Mouse (Mus musculus): ENCODE measurements at regions not wholly inside any gene's neighbourhood (a gene's known extent, or its start where the extent isn't known, plus 50 kb on each side); places are given as distances from the start of the nearest gene placed in this dataset.

GRCm38 (mm10) chr7:74628799-74629468 is 74.4 kb upstream of the Slco3a1 start:
- no peak for DNase-seq (ENCODE audit: low spot score)
- H3K4me2 ChIP-seq (ENCODE audit: low read length), result no peak overlapping the region

More at GRCm38 (mm10) chr7:74628799-74629468, 74.4 kb upstream of the Slco3a1 start:
- Histone ChIP-seq H3K27me3 (replicated peaks; ENCODE audit: control insufficient read depth, insufficient read depth, low read length) (no peaks in the 10 kb centered on the region), H3K36me3 (ENCODE audit: control insufficient read depth, insufficient read depth, low read length) (no peaks in the 10 kb centered on the region), H3K9me3 (replicated peaks; ENCODE audit: control insufficient read depth, low read length) (no peaks in the 10 kb centered on the region), H3K27ac (ENCODE audit: low read depth, low read length) (no peak overlapping the region), H3K9ac (ENCODE audit: low read length) (no peak overlapping the region), H3K4me1 (ENCODE audit: control insufficient read depth, insufficient read depth, low read length) (no peaks in the 10 kb centered on the region), H3K4me3 (ENCODE audit: low read depth, low read length) (no peak overlapping the region)
- WGBS, result 90% methylated on average over 6 of the region's 6 CpGs
- no peak for ATAC-seq
